In the genomic region with DNA sequence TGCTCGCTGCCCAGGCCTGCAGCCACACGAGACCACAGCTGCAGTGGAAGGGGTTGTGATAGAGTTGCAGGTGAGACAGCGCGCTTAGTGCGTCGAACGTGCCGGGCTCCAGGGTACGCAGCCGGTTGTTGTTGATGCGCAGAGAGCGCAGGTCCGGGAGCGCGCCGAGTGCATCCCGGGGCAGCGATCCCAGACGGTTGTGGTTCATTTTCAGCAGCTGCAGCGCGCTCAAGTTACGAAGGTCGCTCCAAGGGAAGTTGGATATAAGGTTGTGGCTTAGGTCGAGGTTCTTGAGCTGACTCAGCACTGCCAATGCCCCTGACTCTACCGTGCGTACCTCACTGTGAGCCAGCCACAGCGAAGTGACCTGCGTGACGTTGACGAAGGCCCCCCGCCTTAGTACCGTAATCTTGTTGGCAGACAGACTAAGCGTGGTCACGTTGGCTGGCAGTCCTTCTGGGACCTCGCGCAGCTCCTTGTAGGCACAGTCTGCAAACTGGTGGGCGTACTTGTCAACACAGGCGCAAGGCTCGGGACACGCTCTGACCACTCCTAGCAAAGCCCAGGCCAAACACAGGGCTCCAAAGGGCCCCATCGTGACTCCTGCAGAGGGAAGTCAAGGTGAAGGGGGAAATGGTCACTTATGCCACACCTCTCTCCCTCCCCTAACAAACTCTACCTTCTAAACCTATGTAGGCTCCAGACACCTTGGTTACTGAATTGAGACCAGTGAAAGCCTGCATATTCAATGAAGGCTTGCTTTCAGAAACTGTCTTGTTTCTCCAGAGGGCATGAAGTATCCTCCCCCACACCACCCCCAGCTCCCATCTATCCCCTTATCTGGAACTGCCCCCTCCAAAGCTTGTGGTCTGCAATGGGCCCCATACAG, we compare ENCODE assay signal across 7 mouse cellular contexts. TPM values are rescaled to one million over a fixed set of nuclear protein-coding genes. Genes with fewer than 3 reads are reported as not detected.
DNase-seq lines count a peak whose midpoint lies in the region; ATAC-seq lines count a peak whose summit lies in the region.

No protein-coding gene starts in this region.

- H3K4me3 ChIP-seq in kidney, embryonic 16.5 days (ENCODE audit: low read length), result peak overlapping the region; percentile 30
- peak overlapping the region; percentile 50 for H3K4me3 ChIP-seq in embryonic facial prominence, embryonic 10.5 days
- H3K4me3 ChIP-seq in hindbrain, embryonic 10.5 days, result peak overlapping the region; percentile 38
- peak overlapping the region; percentile 45 for H3K4me3 ChIP-seq in midbrain, embryonic 16.5 days (ENCODE audit: low read depth, low read length)

- no peak overlapping the region for H3K9ac ChIP-seq in kidney, embryonic 16.5 days (replicated peaks; ENCODE audit: low read length)
- H3K9ac ChIP-seq in midbrain, embryonic 16.5 days (ENCODE audit: low read depth, low read length), result peak overlapping the region; percentile 62

- H3K4me1 ChIP-seq in kidney, embryonic 16.5 days (ENCODE audit: insufficient read depth, low read length), result peaks cover 50% of the 10 kb centered on the region
- H3K4me1 ChIP-seq in embryonic facial prominence, embryonic 10.5 days, result peaks cover 94% of the 10 kb centered on the region
- peaks cover 92% of the 10 kb centered on the region for H3K4me1 ChIP-seq in hindbrain, embryonic 10.5 days (replicated peaks)
- peaks cover 40% of the 10 kb centered on the region for H3K4me1 ChIP-seq in midbrain, embryonic 16.5 days (ENCODE audit: control insufficient read depth, insufficient read depth, low read length)

- WGBS in kidney, embryonic 16.5 days, result 2% methylated on average over 41 of the region's 41 CpGs
- 1% methylated on average over 41 of the region's 41 CpGs for WGBS in embryonic facial prominence, embryonic 10.5 days
- WGBS in hindbrain, embryonic 10.5 days, result under 1% methylated on average over 41 of the region's 41 CpGs
- 1% methylated on average over 41 of the region's 41 CpGs for WGBS in midbrain, embryonic 16.5 days

- ATAC-seq in kidney, embryonic 16.5 days (ENCODE audit: low FRiP score, low TSS enrichment), result no peak
- ATAC-seq in midbrain, embryonic 16.5 days, result no peak

- DNase-seq in kidney, adult 18-20 months, result no peak
- peak; percentile 63 for DNase-seq in embryonic facial prominence, embryonic 10.5 days (ENCODE audit: low spot score)
- DNase-seq in hindbrain, embryonic 10.5 days (ENCODE audit: low spot score), result peak; percentile 39
- DNase-seq in adrenal gland, postnatal 25 days, result no peak
- DNase-seq in cerebellum, adult 18-20 months, result no peak

- H3K36me3 ChIP-seq in kidney, embryonic 16.5 days (ENCODE audit: insufficient read depth, low read length), result no peaks in the 10 kb centered on the region
- H3K36me3 ChIP-seq in embryonic facial prominence, embryonic 10.5 days (replicated peaks), result no peaks in the 10 kb centered on the region
- H3K36me3 ChIP-seq in hindbrain, embryonic 10.5 days, result no peaks in the 10 kb centered on the region
- no peaks in the 10 kb centered on the region for H3K36me3 ChIP-seq in midbrain, embryonic 16.5 days (ENCODE audit: control insufficient read depth, insufficient read depth, low read length)

- H3K9me3 ChIP-seq in kidney, embryonic 16.5 days (ENCODE audit: low read length), result no peaks in the 10 kb centered on the region
- H3K9me3 ChIP-seq in embryonic facial prominence, embryonic 10.5 days, result no peaks in the 10 kb centered on the region
- no peaks in the 10 kb centered on the region for H3K9me3 ChIP-seq in hindbrain, embryonic 10.5 days
- H3K9me3 ChIP-seq in midbrain, embryonic 16.5 days (replicated peaks; ENCODE audit: control insufficient read depth, low read length, poor library complexity, severe bottlenecking), result no peaks in the 10 kb centered on the region

- peak overlapping the region; percentile 50 for H3K4me2 ChIP-seq in kidney, embryonic 16.5 days (replicated peaks; ENCODE audit: low read depth, low read length)
- peak overlapping the region; percentile 80 for H3K4me2 ChIP-seq in midbrain, embryonic 16.5 days (ENCODE audit: low read length)

- H3K27ac ChIP-seq in kidney, embryonic 16.5 days (ENCODE audit: low read length), result no peak overlapping the region
- peak overlapping the region; percentile 22; the same call in 1 of the 2 replicates for H3K27ac ChIP-seq in embryonic facial prominence, embryonic 10.5 days (replicated peaks)
- H3K27ac ChIP-seq in hindbrain, embryonic 10.5 days, result 0 out of 2 replicates have a peak overlapping the region, but pooled peaks have one; percentile 12
- peak overlapping the region; percentile 76 for H3K27ac ChIP-seq in midbrain, embryonic 16.5 days (ENCODE audit: low read length)

- peaks cover 92% of the 10 kb centered on the region for H3K27me3 ChIP-seq in kidney, embryonic 16.5 days (ENCODE audit: insufficient read depth, low read length)
- H3K27me3 ChIP-seq in embryonic facial prominence, embryonic 10.5 days (replicated peaks; ENCODE audit: low read depth, poor library complexity, severe bottlenecking), result peaks cover 97% of the 10 kb centered on the region
- H3K27me3 ChIP-seq in hindbrain, embryonic 10.5 days (ENCODE audit: insufficient read depth, poor library complexity, severe bottlenecking), result peaks cover 100% of the 10 kb centered on the region
- H3K27me3 ChIP-seq in midbrain, embryonic 16.5 days (ENCODE audit: control insufficient read depth, insufficient read depth, low read depth, low read length), result peaks cover 45% of the 10 kb centered on the region

RNA-seq across cellular contexts. Expression of gene Islr, which starts 4.5 kb away (rescaled TPM):
- polyA plus RNA-seq in kidney, embryonic 16.5 days (2015; fragmentation: Nextera tagmentation; extraction: Ambion mirVana), result 94.8 and 96.1 TPM in 2 replicates
- 13.8 and 18.2 TPM in 2 replicates for polyA plus RNA-seq in embryonic facial prominence, embryonic 10.5 days (2016; fragmentation: Nextera tagmentation; extraction: Ambion mirVana)
- 9.9 and 14.0 TPM in 2 replicates for polyA plus RNA-seq in hindbrain, embryonic 10.5 days (2016; fragmentation: Nextera tagmentation; extraction: Ambion mirVana)
- 24.4 and 26.2 TPM in 2 replicates for polyA plus RNA-seq in midbrain, embryonic 16.5 days (2015; fragmentation: Nextera tagmentation; extraction: Ambion mirVana)
- 10.0 and 13.3 TPM in 2 replicates for total RNA-seq in adrenal gland, postnatal 25 days (2021)

RNA-seq across cellular contexts. Expression of gene Islr2, which starts 4.5 kb away (rescaled TPM):
- polyA plus RNA-seq in kidney, embryonic 16.5 days (2015; fragmentation: Nextera tagmentation; extraction: Ambion mirVana), result 0.17 and 0.23 TPM in 2 replicates
- 1.5 and 2.2 TPM in 2 replicates for polyA plus RNA-seq in embryonic facial prominence, embryonic 10.5 days (2016; fragmentation: Nextera tagmentation; extraction: Ambion mirVana)
- 1.5 and 6.6 TPM in 2 replicates for polyA plus RNA-seq in hindbrain, embryonic 10.5 days (2016; fragmentation: Nextera tagmentation; extraction: Ambion mirVana)
- 38.0 and 42.3 TPM in 2 replicates for polyA plus RNA-seq in midbrain, embryonic 16.5 days (2015; fragmentation: Nextera tagmentation; extraction: Ambion mirVana)
- 0.64 and 1.7 TPM in 2 replicates for total RNA-seq in adrenal gland, postnatal 25 days (2021)

RNA-seq across cellular contexts. Expression of gene Pml, which starts 50.0 kb away (rescaled TPM):
- polyA plus RNA-seq in kidney, embryonic 16.5 days (2015; fragmentation: Nextera tagmentation; extraction: Ambion mirVana), result 26.7 TPM in 2 replicates
- polyA plus RNA-seq in embryonic facial prominence, embryonic 10.5 days (2016; fragmentation: Nextera tagmentation; extraction: Ambion mirVana), result 17.2 and 17.6 TPM in 2 replicates
- 9.5 and 13.5 TPM in 2 replicates for polyA plus RNA-seq in hindbrain, embryonic 10.5 days (2016; fragmentation: Nextera tagmentation; extraction: Ambion mirVana)
- 3.5 and 3.9 TPM in 2 replicates for polyA plus RNA-seq in midbrain, embryonic 16.5 days (2015; fragmentation: Nextera tagmentation; extraction: Ambion mirVana)
- 23.6 and 35.1 TPM in 2 replicates for total RNA-seq in adrenal gland, postnatal 25 days (2021)

RNA-seq across cellular contexts. Expression of gene Stoml1, which starts 53.3 kb away (rescaled TPM):
- polyA plus RNA-seq in kidney, embryonic 16.5 days (2015; fragmentation: Nextera tagmentation; extraction: Ambion mirVana), result 33.8 and 35.8 TPM in 2 replicates
- 28.4 and 30.2 TPM in 2 replicates for polyA plus RNA-seq in embryonic facial prominence, embryonic 10.5 days (2016; fragmentation: Nextera tagmentation; extraction: Ambion mirVana)
- polyA plus RNA-seq in hindbrain, embryonic 10.5 days (2016; fragmentation: Nextera tagmentation; extraction: Ambion mirVana), result 27.7 and 39.8 TPM in 2 replicates
- polyA plus RNA-seq in midbrain, embryonic 16.5 days (2015; fragmentation: Nextera tagmentation; extraction: Ambion mirVana), result 134 and 144 TPM in 2 replicates
- 18.2 and 29.6 TPM in 2 replicates for total RNA-seq in adrenal gland, postnatal 25 days (2021)

Comparison
In these comparisons a context has a peak if more than half of its experiments do, and no peak if none do; other contexts are left out.
1. DNase-seq: peak in embryonic facial prominence, embryonic 10.5 days (single experiment) and hindbrain, embryonic 10.5 days (single experiment); none in kidney, adult 18-20 months (single experiment), adrenal gland, postnatal 25 days (single experiment) and cerebellum, adult 18-20 months (0 of 2).
2. Peak in every context shown above with its lines, with median percentiles within 50 percentile points of each other: H3K4me3 ChIP-seq.